Mouse (Mus musculus) midbrain, embryonic 15.5 days (tissue): ENCODE data around the gene Gm20388. TPM values are rescaled to one million over a fixed set of nuclear protein-coding genes. Genes with fewer than 3 reads are reported as not detected.

Experiments
- ATAC-seq: fragments of 200-750 bp; cut with Nextera tagmentation; replicated peaks from 2 replicates; pipeline ENCODE4 v1.8.0; 2017; ENCODE audit warnings: moderate TSS enrichment
- H3K27ac ChIP-seq: fragments of 300-500 bp; sonication (generic); 2 replicates; pipeline ENCODE4 v1.5.1; 2015; ENCODE audit warnings: mild to moderate bottlenecking, inconsistent platforms
- H3K27me3 ChIP-seq: fragments of 300-500 bp; sonication (generic); replicated peaks from 2 replicates; pipeline ENCODE4 v1.6.1; 2015; ENCODE audit warnings: inconsistent platforms
- H3K36me3 ChIP-seq: fragments of 300-500 bp; sonication (generic); replicated peaks from 2 replicates; pipeline ENCODE4 v1.6.1; 2015; ENCODE audit warnings: inconsistent platforms
- H3K4me1 ChIP-seq: fragments of 300-500 bp; sonication (generic); 2 replicates; pipeline ENCODE4 v1.6.1; 2015; ENCODE audit warnings: inconsistent platforms
- H3K4me2 ChIP-seq: fragments of 300-500 bp; sonication (generic); 2 replicates; pipeline ENCODE4 v1.6.1; 2015; ENCODE audit warnings: inconsistent platforms, mild to moderate bottlenecking, moderate library complexity
- H3K4me3 ChIP-seq: fragments of 300-500 bp; sonication (generic); 2 replicates; pipeline ENCODE4 v1.5.1; 2015; ENCODE audit warnings: mild to moderate bottlenecking, inconsistent platforms
- H3K9ac ChIP-seq: fragments of 300-500 bp; sonication (generic); 2 replicates; pipeline ENCODE4 v1.6.1; 2015; ENCODE audit warnings: mild to moderate bottlenecking, inconsistent platforms
- H3K9me3 ChIP-seq: fragments of 300-500 bp; sonication (generic); 2 replicates; pipeline ENCODE4 v1.6.1; 2016; ENCODE audit warnings: inconsistent platforms
- WGBS: fragments of 180-500 bp; shearing (Covaris S2); methylation state at CpG from one replicate; pipeline ENCODE4 v1.1.7; 2015; ENCODE audit warnings: mixed read lengths; 5-methylcytosine and 5-hydroxymethylcytosine counted together
- polyA plus RNA-seq: library from polyadenylated mRNA; unstranded; fragments of >200 nt; fragmentation: Nextera tagmentation; extraction: Ambion mirVana; gene quantifications from 2 replicates; pipeline ENCODE4 v1.2.1, GENCODE M21; 2015

Gene Gm20388
- polyA plus RNA-seq, 1 experiment from 2014 or later = 5.6 TPM

DNA sequence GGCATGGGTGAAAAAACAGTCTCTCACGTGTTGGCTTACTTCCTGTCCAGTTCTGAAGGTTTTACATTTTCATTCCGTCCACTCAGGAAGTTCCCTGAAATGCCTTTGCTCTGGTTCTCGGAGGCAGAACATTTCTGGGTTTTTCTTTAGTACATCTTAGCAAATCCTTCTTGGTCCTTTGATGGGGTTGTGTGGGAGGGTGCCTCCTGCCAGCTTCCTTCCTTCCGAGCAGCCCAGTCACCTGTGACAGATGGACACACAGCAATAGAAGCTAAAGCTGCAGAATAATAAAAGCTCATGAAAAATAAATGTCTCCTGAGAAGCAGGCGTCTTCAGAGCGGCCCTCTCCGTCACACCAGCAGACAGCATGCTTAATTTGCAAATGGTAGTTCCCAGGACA, 4168.3 kb downstream of the Gm20388 start:
- Histone ChIP-seq H3K4me3 (no peak overlapping the region), H3K27me3 (no peaks in the 10 kb centered on the region), H3K36me3 (no peaks in the 10 kb centered on the region), H3K4me2 (no peak overlapping the region), H3K27ac (no peak overlapping the region), H3K9me3 (no peaks in the 10 kb centered on the region), H3K9ac (no peak overlapping the region), H3K4me1 (peaks cover 14% of the 10 kb centered on the region)
- ATAC-seq = no peak
- WGBS = 48% methylated on average over 7 of the region's 7 CpGs

DNA sequence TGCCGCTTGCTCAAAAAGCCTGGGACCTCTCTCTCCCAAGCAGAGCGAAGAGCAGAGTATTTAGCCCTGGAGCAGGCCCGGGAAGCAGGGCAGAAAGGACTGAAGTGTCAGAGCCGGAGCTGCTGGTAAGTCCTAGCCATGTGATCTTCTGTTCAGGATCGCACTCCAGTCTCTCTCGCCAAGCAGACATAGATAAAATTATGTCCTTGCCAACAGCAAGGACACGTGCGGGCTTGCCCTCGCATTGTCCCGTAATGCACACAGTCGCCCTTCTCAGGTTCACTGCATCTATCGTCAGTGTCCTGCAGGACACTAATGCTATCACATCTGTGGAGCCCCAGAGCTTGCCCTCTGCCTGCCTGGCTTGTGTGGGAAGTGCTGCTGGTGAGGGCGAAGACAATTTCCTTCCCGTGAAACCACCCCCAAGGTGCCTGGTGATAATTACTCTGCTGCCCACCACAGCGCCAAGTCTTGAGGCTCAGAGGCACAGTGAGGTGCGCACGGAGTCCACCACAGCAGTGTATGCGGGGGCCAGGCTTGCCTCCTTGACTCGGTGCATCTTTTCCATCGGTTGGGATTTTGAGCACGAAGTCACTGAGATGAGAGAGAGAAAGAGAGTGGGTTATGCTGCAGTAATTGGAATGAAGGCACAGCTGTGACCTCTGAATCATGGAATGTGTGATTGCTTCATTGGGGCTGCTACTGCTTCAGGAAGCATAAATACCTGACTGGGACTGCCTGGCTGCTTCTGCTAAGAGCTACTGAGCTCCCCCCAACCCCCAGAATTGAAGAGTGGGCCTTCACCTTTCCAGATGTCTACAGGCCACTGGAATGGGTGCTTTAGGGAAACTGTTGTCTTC, 4170.1 kb downstream of the Gm20388 start:
- Histone ChIP-seq H3K4me3 (no peak overlapping the region), H3K27me3 (no peaks in the 10 kb centered on the region), H3K36me3 (no peaks in the 10 kb centered on the region), H3K9me3 (no peaks in the 10 kb centered on the region), H3K4me1 (peaks cover 13% of the 10 kb centered on the region), H3K9ac (no peak overlapping the region), H3K4me2 (no peak overlapping the region), H3K27ac (no peak overlapping the region)
- ATAC-seq = no peak
- WGBS = 78% methylated on average over 21 of the region's 21 CpGs

DNA sequence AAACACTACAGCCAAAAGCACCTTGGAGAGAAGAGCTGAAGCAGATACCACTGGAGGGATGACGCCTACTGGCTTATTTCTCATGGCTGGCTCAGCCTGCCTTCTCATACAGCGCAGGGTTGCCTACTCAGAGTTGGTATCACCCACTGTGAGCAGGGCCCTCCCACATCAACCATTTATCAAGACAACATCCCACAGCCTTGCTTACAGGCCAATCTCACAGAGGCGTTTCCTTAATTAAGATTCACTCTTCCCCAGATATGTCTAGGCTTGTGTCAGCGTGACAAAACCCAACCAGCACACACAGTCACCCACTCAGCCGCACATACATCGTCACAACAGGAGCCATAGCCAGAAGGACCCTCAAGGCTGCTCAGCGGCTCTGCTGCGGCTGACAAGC, 4172.0 kb downstream of the Gm20388 start:
- no peak for ATAC-seq
- Histone ChIP-seq H3K27ac (no peak overlapping the region), H3K4me3 (no peak overlapping the region), H3K4me2 (no peak overlapping the region), H3K9ac (no peak overlapping the region), H3K9me3 (no peaks in the 10 kb centered on the region), H3K36me3 (no peaks in the 10 kb centered on the region), H3K4me1 (0 out of 2 replicates have a peak, but pooled peaks cover 4% of the 10 kb centered on the region), H3K27me3 (no peaks in the 10 kb centered on the region)
- 95% methylated on average over 8 of the region's 8 CpGs for WGBS

DNA sequence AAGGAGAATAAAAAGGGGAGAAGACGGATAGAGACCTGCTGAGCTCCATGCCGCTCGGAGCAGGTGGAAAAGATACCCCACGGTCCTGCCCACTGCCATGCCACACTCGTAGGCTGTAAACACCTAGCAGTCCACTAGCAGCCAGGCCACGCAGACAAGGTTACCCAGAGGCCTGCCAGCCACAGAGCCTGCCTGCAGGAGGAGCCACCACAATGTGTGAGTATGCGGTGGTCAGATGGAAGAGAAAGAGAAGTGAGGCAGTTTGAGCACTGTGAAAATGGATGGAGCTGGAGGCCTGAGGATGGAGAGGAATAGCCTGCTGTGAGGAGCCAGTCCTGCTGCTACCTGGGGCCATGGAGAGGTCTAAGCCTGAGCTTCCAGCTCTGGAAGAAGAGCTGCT, 4173.0 kb downstream of the Gm20388 start:
- Histone ChIP-seq H3K4me2 (no peak overlapping the region), H3K4me3 (no peak overlapping the region), H3K9me3 (no peaks in the 10 kb centered on the region), H3K27ac (no peak overlapping the region), H3K27me3 (no peaks in the 10 kb centered on the region), H3K4me1 (0 out of 2 replicates have a peak, but pooled peaks cover 4% of the 10 kb centered on the region), H3K36me3 (no peaks in the 10 kb centered on the region), H3K9ac (no peak overlapping the region)
- WGBS = 83% methylated on average over 7 of the region's 7 CpGs
- no peak for ATAC-seq

DNA sequence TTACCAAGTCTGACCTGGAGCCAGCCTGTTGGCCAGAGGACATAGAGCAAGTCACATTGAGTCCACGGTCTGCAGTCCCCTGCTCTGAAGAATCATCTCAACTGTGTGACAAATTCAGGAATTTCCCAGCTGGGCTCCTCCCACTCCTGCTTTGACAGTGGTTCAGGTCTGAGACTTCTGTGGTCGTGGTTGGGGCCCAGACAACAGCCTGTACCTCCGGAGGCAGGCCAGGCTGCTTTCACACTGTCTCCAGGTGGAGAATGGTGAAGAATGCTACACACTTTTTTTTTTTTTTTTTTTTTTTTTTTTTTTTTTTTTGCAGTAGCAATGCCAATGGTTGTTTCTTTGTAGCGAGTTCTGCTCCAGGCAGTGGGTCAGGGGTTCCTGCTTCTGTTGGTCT, 4175.0 kb downstream of the Gm20388 start:
- ATAC-seq = no peak
- H3K9ac ChIP-seq = no peak overlapping the region
- no peak overlapping the region for H3K27ac ChIP-seq
- no peaks in the 10 kb centered on the region for H3K9me3 ChIP-seq
- H3K4me2 ChIP-seq = no peak overlapping the region
- no peaks in the 10 kb centered on the region for H3K36me3 ChIP-seq
- H3K27me3 ChIP-seq = no peaks in the 10 kb centered on the region
- H3K4me1 ChIP-seq = no peaks in the 10 kb centered on the region
- H3K4me3 ChIP-seq = no peak overlapping the region
- WGBS = 67% methylated on average over 4 of the region's 4 CpGs

DNA sequence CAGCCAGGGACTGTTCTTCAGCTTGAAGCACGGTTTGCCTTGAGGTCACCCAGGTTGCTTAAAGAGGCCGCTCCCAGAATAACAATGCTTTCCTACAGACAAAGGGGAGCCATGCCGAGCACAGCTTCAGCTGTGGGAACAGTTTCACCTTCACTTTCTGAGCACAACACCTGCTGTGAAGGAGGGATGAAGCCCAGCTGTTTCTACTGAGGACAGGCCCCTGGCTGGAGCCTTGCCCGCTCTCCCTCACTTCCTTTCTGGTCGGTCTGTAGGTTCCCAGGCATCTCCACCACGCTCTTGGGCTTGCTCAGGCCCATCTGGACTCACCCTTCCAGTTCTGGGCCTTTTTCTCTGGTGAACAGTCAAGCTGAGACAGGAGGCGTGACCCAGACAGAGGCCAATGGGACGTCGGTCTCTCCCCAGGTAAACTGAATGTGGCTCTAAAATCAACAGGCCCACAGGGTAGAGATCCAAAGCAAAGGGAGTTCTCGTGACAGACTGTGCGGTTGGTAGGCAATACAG, 4177.5 kb downstream of the Gm20388 start:
- no peaks in the 10 kb centered on the region for H3K9me3 ChIP-seq
- H3K27ac ChIP-seq = no peak overlapping the region
- H3K4me3 ChIP-seq = no peak overlapping the region
- no peaks in the 10 kb centered on the region for H3K36me3 ChIP-seq
- H3K4me2 ChIP-seq = no peak overlapping the region
- ATAC-seq = no peak
- H3K9ac ChIP-seq = no peak overlapping the region
- H3K4me1 ChIP-seq = no peaks in the 10 kb centered on the region
- no peaks in the 10 kb centered on the region for H3K27me3 ChIP-seq
- 43% methylated on average over 11 of the region's 11 CpGs for WGBS

DNA sequence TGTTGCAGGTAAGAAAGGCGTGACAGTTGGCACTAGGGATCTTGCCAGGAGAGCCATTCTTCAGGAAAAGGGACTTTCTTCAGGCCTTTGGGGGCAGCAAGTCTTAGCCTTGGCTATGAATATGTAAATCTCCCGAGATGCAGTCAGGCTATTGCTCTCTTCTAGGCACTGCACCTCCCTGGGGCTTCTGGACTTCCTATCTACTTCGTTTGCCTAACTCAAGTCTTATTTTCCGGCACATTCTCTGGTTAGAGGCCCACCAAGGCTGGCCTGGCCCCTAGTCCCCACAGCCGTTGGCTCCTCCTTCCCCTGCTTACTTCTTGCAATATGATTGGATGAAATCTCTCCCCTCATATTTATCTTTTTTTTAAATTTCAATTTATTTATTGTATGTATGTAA, 4178.4 kb downstream of the Gm20388 start:
- Histone ChIP-seq H3K9ac (no peak overlapping the region), H3K4me1 (no peaks in the 10 kb centered on the region), H3K27me3 (no peaks in the 10 kb centered on the region), H3K36me3 (no peaks in the 10 kb centered on the region), H3K4me2 (no peak overlapping the region), H3K4me3 (no peak overlapping the region), H3K9me3 (no peaks in the 10 kb centered on the region), H3K27ac (no peak overlapping the region)
- ATAC-seq = no peak
- WGBS = 81% methylated on average over 5 of the region's 5 CpGs

DNA sequence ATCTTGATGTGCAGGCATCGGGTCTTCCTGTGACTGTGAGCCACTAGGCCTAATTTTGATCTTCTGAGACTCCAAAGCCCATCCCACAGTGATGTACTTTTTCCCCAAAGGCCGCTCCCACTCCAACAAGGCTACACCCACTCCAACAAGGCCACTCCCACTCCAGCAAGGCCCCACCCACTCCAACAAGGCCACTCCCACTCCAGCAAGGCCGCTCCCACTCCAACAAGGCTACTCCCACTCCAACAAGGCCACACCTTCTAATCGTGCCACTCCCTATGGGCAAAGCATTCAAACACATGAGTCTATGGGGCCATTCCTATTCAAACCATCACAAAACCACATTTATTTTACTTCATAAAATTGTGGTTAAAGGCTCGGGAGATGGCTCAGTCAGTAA, 4179.8 kb downstream of the Gm20388 start:
- no peaks in the 10 kb centered on the region for H3K4me1 ChIP-seq
- WGBS = 94% methylated on average over 5 of the region's 5 CpGs
- no peaks in the 10 kb centered on the region for H3K9me3 ChIP-seq
- H3K4me2 ChIP-seq = no peak overlapping the region
- no peak overlapping the region for H3K27ac ChIP-seq
- no peak overlapping the region for H3K4me3 ChIP-seq
- no peaks in the 10 kb centered on the region for H3K27me3 ChIP-seq
- no peak for ATAC-seq
- no peaks in the 10 kb centered on the region for H3K36me3 ChIP-seq
- H3K9ac ChIP-seq = no peak overlapping the region

DNA sequence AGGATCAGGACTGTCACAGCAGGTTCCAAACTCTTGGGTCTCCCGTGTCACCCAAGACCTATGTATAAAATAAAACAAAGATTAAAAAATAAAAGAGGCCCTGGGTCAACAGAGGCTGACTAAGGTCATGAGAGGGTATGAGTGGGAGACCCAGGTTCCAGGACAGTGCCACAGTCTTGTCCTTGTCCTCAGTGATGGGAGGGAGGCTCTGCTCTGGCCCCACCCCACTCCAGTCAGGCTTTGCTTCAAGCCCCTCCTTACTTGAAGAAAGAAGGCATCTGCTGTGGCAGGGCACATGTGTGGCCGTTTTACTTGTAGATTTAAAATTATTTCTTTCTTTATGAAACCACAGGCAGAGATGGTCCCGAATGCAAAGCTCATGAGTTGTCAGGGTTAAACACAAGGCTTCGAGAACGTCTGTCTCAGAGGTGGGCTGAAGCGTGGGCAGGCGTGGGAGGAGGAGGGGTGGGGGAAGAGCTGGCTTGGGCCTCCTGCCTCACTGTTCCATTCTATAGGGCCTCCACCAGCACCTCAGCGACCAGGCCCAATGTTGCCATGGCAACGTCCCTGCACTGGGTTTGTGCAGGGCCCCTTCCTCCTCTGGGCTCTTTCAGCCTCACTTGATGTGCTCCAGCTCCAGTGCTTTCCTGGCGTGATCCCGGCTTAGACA, 4188.4 kb downstream of the Gm20388 start:
- Histone ChIP-seq H3K4me1 (peaks cover 13% of the 10 kb centered on the region), H3K27me3 (no peaks in the 10 kb centered on the region), H3K27ac (peak overlapping the region; percentile 72), H3K9ac (no peak overlapping the region), H3K4me2 (peak overlapping the region; percentile 8; the same call in 1 of the 2 replicates), H3K4me3 (no peak overlapping the region), H3K9me3 (no peaks in the 10 kb centered on the region), H3K36me3 (no peaks in the 10 kb centered on the region)
- peak; percentile 95 for ATAC-seq
- WGBS = 8% methylated on average over 11 of the region's 11 CpGs

DNA sequence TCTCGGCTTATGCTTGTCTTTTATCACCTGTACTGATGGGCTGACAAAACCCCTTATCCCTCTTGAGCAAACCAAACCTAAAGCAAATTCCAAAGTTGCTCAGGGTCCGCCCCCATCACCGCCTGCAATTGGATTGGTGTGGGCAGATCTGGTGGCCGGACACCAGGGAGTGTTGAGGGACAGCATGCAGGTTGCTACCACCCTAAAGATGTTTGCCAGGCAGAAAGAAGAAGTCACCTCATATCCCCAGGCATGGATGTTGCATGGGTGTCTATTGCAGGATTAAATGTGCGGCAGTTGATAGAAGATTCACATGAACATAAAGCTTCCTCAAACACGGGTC, 4189.0 kb downstream of the Gm20388 start:
- H3K36me3 ChIP-seq = no peaks in the 10 kb centered on the region
- ATAC-seq = peak; percentile 51
- no peak overlapping the region for H3K4me3 ChIP-seq
- H3K9ac ChIP-seq = no peak overlapping the region
- WGBS = 40% methylated on average over 6 of the region's 6 CpGs
- H3K4me2 ChIP-seq = peak overlapping the region; percentile 8; the same call in 1 of the 2 replicates
- no peaks in the 10 kb centered on the region for H3K9me3 ChIP-seq
- no peaks in the 10 kb centered on the region for H3K27me3 ChIP-seq
- H3K27ac ChIP-seq = peak overlapping the region; percentile 72; the same call in 1 of the 2 replicates
- H3K4me1 ChIP-seq = peaks cover 13% of the 10 kb centered on the region

DNA sequence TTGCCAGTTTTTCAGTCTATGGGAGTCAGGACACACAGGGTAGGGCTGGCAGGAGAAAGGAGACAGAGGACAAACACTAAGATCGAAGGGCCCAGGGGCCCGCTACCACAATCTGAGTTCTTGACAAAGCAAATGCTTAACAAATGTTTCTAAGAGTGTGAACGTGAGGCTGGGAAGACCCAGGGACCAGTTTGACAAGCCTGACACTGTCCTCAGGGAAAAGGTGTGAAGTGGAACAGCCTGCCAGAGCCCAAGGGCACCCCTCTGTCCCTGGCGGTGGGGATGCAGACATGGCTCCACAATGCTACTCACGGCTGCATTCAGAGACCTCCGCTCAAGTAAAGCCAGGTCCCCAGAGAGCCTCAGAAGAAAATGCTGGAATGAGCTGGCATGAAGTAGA, 4195.2 kb downstream of the Gm20388 start:
- no peaks in the 10 kb centered on the region for H3K36me3 ChIP-seq

DNA sequence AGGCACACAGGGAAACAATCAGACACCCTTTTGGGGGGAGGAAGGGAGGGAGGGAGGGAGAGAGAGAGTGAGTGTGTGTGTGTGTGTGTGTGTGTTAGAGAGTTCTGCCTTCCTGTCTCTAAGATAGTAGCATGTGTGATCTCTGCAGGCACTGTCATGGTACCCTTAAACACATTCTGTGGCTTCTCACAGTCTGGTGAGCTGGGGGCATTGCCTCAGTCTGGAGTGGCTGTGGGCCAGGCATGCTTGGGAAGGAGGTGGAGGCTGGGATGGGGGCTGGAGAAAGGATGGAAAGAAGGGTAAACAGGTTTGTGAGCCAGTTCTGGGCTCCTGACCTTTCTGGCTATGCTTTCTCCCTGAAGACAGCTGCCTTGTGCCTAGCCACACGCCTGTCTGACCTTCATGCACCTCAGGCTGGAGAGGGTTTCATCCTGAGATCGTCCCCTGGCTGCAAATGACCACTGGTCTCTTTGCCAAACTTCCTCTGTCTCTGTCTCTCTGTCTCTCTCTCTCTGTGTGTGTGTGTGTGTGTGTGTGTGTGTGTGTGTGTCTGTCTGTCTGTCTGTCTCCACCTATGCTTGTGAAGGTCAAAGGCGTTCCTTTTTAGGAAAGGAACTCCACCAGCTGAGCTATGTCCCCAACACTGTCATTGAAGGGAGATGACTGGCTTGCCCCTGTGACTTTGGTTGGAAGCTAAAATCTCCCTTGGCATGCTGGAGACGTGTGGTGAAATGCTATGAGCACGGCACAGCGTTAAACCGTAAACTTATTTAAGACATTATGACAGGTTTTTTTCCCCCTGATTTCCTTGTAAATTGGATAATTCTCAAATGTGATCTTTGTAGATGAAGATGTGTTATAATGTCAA, 4195.9 kb downstream of the Gm20388 start:
- Histone ChIP-seq H3K4me1 (no peaks in the 10 kb centered on the region), H3K27me3 (no peaks in the 10 kb centered on the region), H3K27ac (no peak overlapping the region), H3K9ac (no peak overlapping the region), H3K9me3 (no peaks in the 10 kb centered on the region), H3K36me3 (no peaks in the 10 kb centered on the region), H3K4me2 (no peak overlapping the region), H3K4me3 (no peak overlapping the region)
- no peak for ATAC-seq
- WGBS = 88% methylated on average over 7 of the region's 7 CpGs

More for the DNA sequence above, 4195.2 kb downstream of the Gm20388 start:
- no peak overlapping the region for H3K9ac ChIP-seq
- H3K4me1 ChIP-seq = no peaks in the 10 kb centered on the region
- no peak overlapping the region for H3K4me3 ChIP-seq
- H3K27me3 ChIP-seq = no peaks in the 10 kb centered on the region
- no peaks in the 10 kb centered on the region for H3K9me3 ChIP-seq
- 63% methylated on average over 6 of the region's 6 CpGs for WGBS
- no peak overlapping the region for H3K4me2 ChIP-seq
- ATAC-seq = no peak
- H3K27ac ChIP-seq = no peak overlapping the region
